Mouse (Mus musculus): ENCODE measurements around the gene Ly6g6f. TPM values are rescaled to one million over a fixed set of nuclear protein-coding genes. Genes with fewer than 3 reads are reported as not detected.

The Ly6g6f gene
- polyA plus RNA-seq, 2 experiments = 5.0 to 5.1 TPM

GRCm38 (mm10) chr17:35108097-35108496 is 22.7 kb upstream of the Ly6g6f start, which contains the start of gene Ly6g5c:
TSS of gene Ly6g5c (plus strand) at chr17:35108279.
- no peaks in the 10 kb centered on the region for H3K36me3 ChIP-seq (replicated peaks; ENCODE audit: control insufficient read depth, insufficient read depth, low read depth)
- ATAC-seq (ENCODE audit: insufficient read depth) (no peak), DNase-seq (ENCODE audit: low read depth in 3 of 3, low spot score in 3 of 3) (no peak)
- H3K4me2 ChIP-seq (ENCODE audit: low read depth) = no peak within 1 kb of the TSS
- TF ChIP-seq EP300 (IDR thresholded peaks at IDR 0.05; ENCODE audit: low read depth) (no peak), CTCF (IDR thresholded peaks at IDR 0.05; ENCODE audit: low read depth) (no peak)
- no peak within 1 kb of the TSS for H3K9ac ChIP-seq (replicated peaks)
- H3K4me1 ChIP-seq (replicated peaks; ENCODE audit: control insufficient read depth in 2 of 2, insufficient read depth in 2 of 2, low read length in 1 of 2) = peaks cover 25 to 32% of the 10 kb centered on the region in 2 experiments
- no peak within 1 kb of the TSS for H3K27ac ChIP-seq
- H3K27me3 ChIP-seq (ENCODE audit: control insufficient read depth, insufficient read depth, low read length) = no peaks in the 10 kb centered on the region
- H3K9me3 ChIP-seq (ENCODE audit: control insufficient read depth, low read length) = no peaks in the 10 kb centered on the region
- 76% methylated on average over 6 of the region's 6 CpGs for WGBS (ENCODE audit: insufficient replicate concordance)
- no peak within 1 kb of the TSS for H3K4me3 ChIP-seq (ENCODE audit: insufficient read depth in 1 of 2, low read depth in 2 of 2, low read length in 2 of 2)

GRCm38 (mm10) chr17:35106522-35106921 is 21.1 kb upstream of the Ly6g6f start:
- Histone ChIP-seq H3K27ac (no peak overlapping the region), H3K4me3 (ENCODE audit: insufficient read depth in 1 of 2, low read depth in 2 of 2, low read length in 2 of 2) (no peak overlapping the region), H3K36me3 (replicated peaks; ENCODE audit: control insufficient read depth, insufficient read depth, low read depth) (peaks cover 3% of the 10 kb centered on the region), H3K9ac (replicated peaks) (no peak overlapping the region), H3K27me3 (ENCODE audit: control insufficient read depth, insufficient read depth, low read length) (no peaks in the 10 kb centered on the region), H3K9me3 (ENCODE audit: control insufficient read depth, low read length) (no peaks in the 10 kb centered on the region), H3K4me2 (ENCODE audit: low read depth) (no peak overlapping the region), H3K4me1 (replicated peaks; ENCODE audit: control insufficient read depth in 2 of 2, insufficient read depth in 2 of 2, low read length in 1 of 2) (peaks cover 25 to 34% of the 10 kb centered on the region in 2 experiments)
- WGBS (ENCODE audit: insufficient replicate concordance) = 68% methylated on average over 3 of the region's 3 CpGs
- no peak for DNase-seq (ENCODE audit: low read depth in 3 of 3, low spot score in 3 of 3)
- ATAC-seq (ENCODE audit: insufficient read depth) = no peak
- TF ChIP-seq EP300 (IDR thresholded peaks at IDR 0.05; ENCODE audit: low read depth) = no peak
- TF ChIP-seq CTCF (IDR thresholded peaks at IDR 0.05; ENCODE audit: low read depth) = no peak

- peak overlapping the region; percentile 67 for H3K27ac ChIP-seq
- DNase-seq (ENCODE audit: low read depth in 3 of 3, low spot score in 3 of 3) = peak in 1 of 3 experiments; percentile 40
Observed at GRCm38 (mm10) chr17:35105740-35106389, 20.5 kb upstream of the Ly6g6f start.

GRCm38 (mm10) chr17:35104754-35105153 is 19.3 kb upstream of the Ly6g6f start:
- TF ChIP-seq EP300 (IDR thresholded peaks at IDR 0.05; ENCODE audit: low read depth) (peak; percentile 91), CTCF (IDR thresholded peaks at IDR 0.05; ENCODE audit: low read depth) (no peak)
- H3K9ac ChIP-seq (replicated peaks) = peak overlapping the region; percentile 53
- H3K4me1 ChIP-seq (replicated peaks; ENCODE audit: control insufficient read depth in 2 of 2, insufficient read depth in 2 of 2, low read length in 1 of 2) = peaks cover 25 to 34% of the 10 kb centered on the region in 2 experiments
- peak; percentile 74 to 79 (median 78) for DNase-seq (ENCODE audit: low read depth in 3 of 3, low spot score in 3 of 3)
- H3K27ac ChIP-seq = peak overlapping the region; percentile 67
- peaks cover 13% of the 10 kb centered on the region for H3K36me3 ChIP-seq (replicated peaks; ENCODE audit: control insufficient read depth, insufficient read depth, low read depth)
- WGBS (ENCODE audit: insufficient replicate concordance) = 18% methylated on average over 6 of the region's 6 CpGs
- no peaks in the 10 kb centered on the region for H3K9me3 ChIP-seq (ENCODE audit: control insufficient read depth, low read length)
- peak overlapping the region; percentile 48 for H3K4me2 ChIP-seq (ENCODE audit: low read depth)
- peak; percentile 89 for ATAC-seq (ENCODE audit: insufficient read depth)
- no peaks in the 10 kb centered on the region for H3K27me3 ChIP-seq (ENCODE audit: control insufficient read depth, insufficient read depth, low read length)
- H3K4me3 ChIP-seq (ENCODE audit: insufficient read depth in 1 of 2, low read depth in 2 of 2, low read length in 2 of 2) = no peak overlapping the region

More at GRCm38 (mm10) chr17:35105740-35106389, 20.5 kb upstream of the Ly6g6f start:
- Histone ChIP-seq H3K4me2 (ENCODE audit: low read depth) (peak overlapping the region; percentile 32; the same call in 1 of the 2 replicates), H3K9ac (replicated peaks) (peak overlapping the region; percentile 6; the same call in 1 of the 2 replicates), H3K9me3 (ENCODE audit: control insufficient read depth, low read length) (no peaks in the 10 kb centered on the region), H3K36me3 (replicated peaks; ENCODE audit: control insufficient read depth, insufficient read depth, low read depth) (peaks cover 8% of the 10 kb centered on the region), H3K4me3 (ENCODE audit: insufficient read depth in 1 of 2, low read depth in 2 of 2, low read length in 2 of 2) (no peak overlapping the region), H3K4me1 (replicated peaks; ENCODE audit: control insufficient read depth in 2 of 2, insufficient read depth in 2 of 2, low read length in 1 of 2) (peaks cover 25 to 34% of the 10 kb centered on the region in 2 experiments), H3K27me3 (ENCODE audit: control insufficient read depth, insufficient read depth, low read length) (no peaks in the 10 kb centered on the region)
- ATAC-seq (ENCODE audit: insufficient read depth) = no peak
- 21% methylated on average over 13 of the region's 13 CpGs for WGBS (ENCODE audit: insufficient replicate concordance)
- TF ChIP-seq CTCF (IDR thresholded peaks at IDR 0.05; ENCODE audit: low read depth) (peak; percentile 87), EP300 (IDR thresholded peaks at IDR 0.05; ENCODE audit: low read depth) (no peak)

- Histone ChIP-seq H3K4me2 (ENCODE audit: low read depth) (peak overlapping the region; percentile 48), H3K27me3 (ENCODE audit: control insufficient read depth, insufficient read depth, low read length) (no peaks in the 10 kb centered on the region), H3K36me3 (replicated peaks; ENCODE audit: control insufficient read depth, insufficient read depth, low read depth) (peaks cover 13% of the 10 kb centered on the region), H3K9me3 (ENCODE audit: control insufficient read depth, low read length) (no peaks in the 10 kb centered on the region), H3K4me3 (ENCODE audit: insufficient read depth in 1 of 2, low read depth in 2 of 2, low read length in 2 of 2) (no peak overlapping the region), H3K9ac (replicated peaks) (peak overlapping the region; percentile 25), H3K4me1 (replicated peaks; ENCODE audit: control insufficient read depth in 2 of 2, insufficient read depth in 2 of 2, low read length in 1 of 2) (peaks cover 25 to 34% of the 10 kb centered on the region in 2 experiments), H3K27ac (peak overlapping the region; percentile 67)
- no peak for DNase-seq (ENCODE audit: low read depth in 3 of 3, low spot score in 3 of 3)
- WGBS (ENCODE audit: insufficient replicate concordance) = 66% methylated on average over 7 of the region's 7 CpGs
- ATAC-seq (ENCODE audit: insufficient read depth) = no peak; the same call in 1 of the 2 replicates
- TF ChIP-seq EP300 (IDR thresholded peaks at IDR 0.05; ENCODE audit: low read depth) (no peak), CTCF (IDR thresholded peaks at IDR 0.05; ENCODE audit: low read depth) (no peak)
Observed at GRCm38 (mm10) chr17:35104079-35104478, 18.7 kb upstream of the Ly6g6f start.
